Mouse (Mus musculus): ENCODE results near the gene Fgl2. TPM values are rescaled to one million over a fixed set of nuclear protein-coding genes. Genes with fewer than 3 reads are reported as not detected.

Gene Fgl2
- polyA plus RNA-seq, 1 experiment = 11.7 TPM

- DNase-seq (ENCODE audit: low read depth, low spot score) = no peak
- 51% methylated on average over 14 of the region's 14 CpGs for WGBS
Observed at GRCm38 (mm10) chr5:21383392-21384251, 11.2 kb downstream of the Fgl2 start.

DNA sequence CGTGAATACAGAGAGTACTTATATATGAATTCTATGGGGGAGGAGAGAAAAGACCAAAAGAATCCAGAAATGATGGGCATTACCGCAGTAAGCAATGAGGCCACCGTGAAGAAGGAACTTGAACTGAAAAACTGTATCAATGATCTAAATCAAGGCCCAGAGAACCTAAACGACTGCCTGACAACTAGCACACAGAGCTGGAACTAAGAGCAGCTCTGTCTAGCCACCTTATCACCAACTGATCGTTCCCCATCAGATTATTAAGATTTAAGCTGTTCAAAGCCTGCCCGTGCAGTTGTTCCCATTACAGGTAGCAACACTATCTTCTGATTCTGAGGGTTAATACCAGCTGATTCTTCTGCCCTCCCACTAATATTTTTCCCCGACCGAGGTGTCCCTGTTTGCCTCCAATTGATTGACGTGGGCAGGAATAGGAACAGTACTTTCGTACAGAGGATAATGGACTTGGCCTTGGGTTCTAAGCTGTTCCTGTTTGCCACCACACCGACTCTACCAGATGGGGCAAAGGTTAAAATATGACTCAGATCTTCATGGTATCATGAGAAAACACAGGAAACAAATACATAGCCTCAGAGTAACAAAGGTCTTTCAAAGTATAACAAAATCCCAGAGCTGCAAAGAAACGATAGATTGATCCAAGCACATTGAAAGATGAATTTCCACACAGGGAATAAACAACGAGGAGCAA, 12.0 kb downstream of the Fgl2 start:
- WGBS = 57% methylated on average over 13 of the region's 13 CpGs
- DNase-seq (ENCODE audit: low read depth, low spot score) = no peak

DNA sequence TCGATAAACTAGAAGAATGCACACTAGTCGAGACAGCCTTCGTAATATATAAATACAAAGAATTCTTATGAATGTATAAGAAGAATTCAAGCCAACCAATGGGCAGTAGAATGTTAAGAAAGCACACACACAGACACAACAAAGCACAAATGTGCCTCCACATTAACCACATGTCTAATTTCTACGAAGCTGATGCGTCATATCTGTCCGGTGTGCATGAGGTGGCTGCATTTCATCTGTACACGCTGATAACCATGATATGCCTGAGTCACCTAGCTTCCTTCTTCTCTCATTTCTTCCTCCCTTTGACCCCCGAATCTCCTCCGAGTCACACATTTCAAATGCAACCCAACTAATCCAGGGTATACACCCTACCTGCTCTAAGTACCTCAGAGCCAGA, 12.5 kb downstream of the Fgl2 start:
- 88% methylated on average over 9 of the region's 9 CpGs for WGBS
- no peak for DNase-seq (ENCODE audit: low read depth, low spot score)

DNA sequence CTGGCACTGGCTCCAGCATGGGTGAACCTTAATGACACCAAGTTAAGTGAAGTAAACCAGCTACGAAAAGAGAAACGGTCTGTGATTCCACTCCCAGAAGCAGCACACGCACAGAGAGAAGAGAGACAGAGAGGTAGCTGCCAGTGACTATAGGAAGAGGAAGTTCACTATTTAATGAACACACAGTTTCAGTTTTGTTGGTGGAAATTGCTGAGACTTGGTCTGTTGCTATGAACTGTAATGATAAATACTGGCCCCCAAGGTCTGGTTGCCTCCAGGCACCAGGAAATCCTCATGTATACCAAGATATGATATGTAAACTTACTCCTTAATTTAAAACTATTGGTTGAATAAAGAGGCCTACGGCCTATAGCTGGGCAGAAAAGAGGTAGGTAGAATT, 14.0 kb downstream of the Fgl2 start:
- no peak for DNase-seq (ENCODE audit: low read depth, low spot score)
- WGBS = 72% methylated on average over 4 of the region's 4 CpGs

DNA sequence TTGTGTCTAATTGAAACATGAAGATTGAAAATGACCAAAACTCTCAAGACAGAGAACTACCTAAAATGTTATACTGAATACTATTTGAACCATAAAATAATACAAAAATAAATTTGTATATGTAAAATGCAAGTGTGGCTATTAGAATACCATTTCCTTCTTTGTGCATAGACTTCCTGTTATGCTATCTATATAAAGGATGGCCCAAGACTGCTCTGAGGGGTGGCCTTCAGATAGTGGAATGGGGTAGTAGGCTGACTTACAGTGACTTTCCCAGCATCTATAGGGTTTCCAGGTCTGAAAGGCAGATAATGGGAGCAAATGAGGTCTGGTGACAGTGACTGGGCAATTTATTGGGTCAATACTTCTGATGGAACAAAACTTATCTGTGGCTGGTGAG, 14.9 kb downstream of the Fgl2 start:
- DNase-seq (ENCODE audit: low read depth, low spot score) = no peak

DNA sequence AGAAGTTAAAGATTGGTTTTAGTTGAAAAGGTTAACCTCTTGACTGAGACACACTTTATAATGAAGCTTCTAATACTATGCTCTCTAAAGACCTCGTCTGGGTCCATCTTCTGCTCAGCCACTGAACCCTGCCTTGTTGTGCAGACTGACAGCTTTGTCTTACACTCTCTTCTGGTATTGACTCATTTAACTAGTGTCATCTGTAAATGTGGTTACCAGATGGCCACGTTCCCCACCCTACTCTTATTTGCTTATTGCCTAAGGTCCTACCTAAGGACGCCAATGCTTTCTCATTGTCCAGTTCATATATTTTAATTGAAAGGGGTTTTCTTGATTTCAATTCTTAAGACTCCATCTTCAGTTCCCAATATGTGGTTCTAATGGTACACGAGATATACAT, 16.4 kb downstream of the Fgl2 start:
- 72% methylated on average over 4 of the region's 4 CpGs for WGBS
- no peak for DNase-seq (ENCODE audit: low read depth, low spot score)

GRCm38 (mm10) chr5:21391616-21392384, 19.4 kb downstream of the Fgl2 start:
- 18% methylated on average over 13 of the region's 13 CpGs for WGBS
- peak; percentile 87 for DNase-seq (ENCODE audit: low read depth, low spot score)

DNA sequence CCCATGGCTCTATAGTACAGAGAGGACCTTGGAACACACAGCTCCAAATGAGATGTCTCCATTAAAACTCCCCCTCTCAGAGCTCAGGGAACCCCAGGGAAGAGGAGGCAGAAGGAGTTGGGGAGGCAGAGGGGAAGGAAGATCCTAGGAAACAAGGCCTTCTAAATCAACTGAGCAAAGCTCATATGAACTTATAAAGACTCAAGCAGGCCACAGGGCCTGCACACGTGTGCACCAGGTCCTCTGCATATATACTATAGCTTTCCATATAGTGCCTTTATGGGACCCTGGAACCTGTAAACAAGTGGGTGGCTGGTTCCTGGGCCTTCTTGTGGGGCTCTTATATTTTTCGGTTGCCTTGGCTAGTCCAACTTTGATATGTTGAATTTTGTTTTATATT, 22.1 kb downstream of the Fgl2 start:
- no peak for DNase-seq (ENCODE audit: low read depth, low spot score)

DNA sequence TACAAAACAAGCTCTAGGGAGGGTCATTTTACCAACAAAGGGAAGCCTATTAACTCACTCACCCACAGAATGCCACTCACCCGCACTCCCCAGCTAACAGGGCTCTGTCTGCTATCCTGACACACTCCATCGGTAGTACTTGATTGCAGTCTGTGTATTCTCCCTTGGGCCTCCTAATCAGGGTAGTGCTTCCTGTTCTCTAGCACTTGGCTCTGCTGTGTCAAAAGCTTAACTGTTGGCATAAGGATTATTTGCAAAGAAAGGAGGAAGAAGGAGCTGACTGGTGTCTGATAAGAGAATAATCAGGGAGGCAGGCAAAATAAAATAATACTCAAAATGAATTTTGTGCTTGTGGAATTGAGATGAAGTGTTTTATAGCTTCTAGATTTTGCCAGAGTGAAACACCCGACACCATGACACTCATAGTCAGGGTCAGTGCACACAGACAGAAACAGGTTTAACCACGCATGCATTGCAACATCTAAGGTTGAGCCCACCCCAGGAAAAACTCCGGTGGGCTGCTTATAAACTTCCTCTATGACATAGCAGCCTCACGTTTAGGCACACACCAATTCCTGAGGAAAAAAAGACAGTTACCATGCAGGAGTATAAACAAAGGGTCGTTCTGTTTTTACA, 22.9 kb downstream of the Fgl2 start:
- DNase-seq (ENCODE audit: low read depth, low spot score) = no peak
- 24% methylated on average over 7 of the region's 7 CpGs for WGBS

More for the DNA sequence above, 22.1 kb downstream of the Fgl2 start:
- 81% methylated on average over 2 of the region's 2 CpGs for WGBS

GRCm38 (mm10) chr5:21411261-21411666, 38.8 kb downstream of the Fgl2 start:
- DNase-seq (ENCODE audit: low read depth, low spot score) = no peak
- 76% methylated on average over 5 of the region's 5 CpGs for WGBS

DNA sequence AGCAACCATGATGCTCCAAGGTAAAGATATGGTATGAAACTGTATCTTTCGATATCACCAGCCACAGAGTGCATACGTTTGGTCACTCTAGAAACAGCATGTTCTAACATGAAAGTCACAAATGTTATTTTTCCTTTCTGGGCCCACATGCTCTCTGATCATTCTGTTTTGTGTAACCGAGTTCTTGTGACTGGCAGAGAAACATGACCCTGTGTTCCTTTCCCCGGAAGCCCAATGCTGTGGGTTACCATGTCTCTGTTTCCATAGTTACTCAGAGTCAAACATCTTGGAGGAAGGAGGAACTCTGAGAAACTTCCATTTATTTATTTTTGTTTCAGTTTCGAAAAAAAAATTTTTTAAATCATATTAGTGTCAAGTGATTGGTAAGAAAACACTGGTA, 39.6 kb downstream of the Fgl2 start:
- no peak for DNase-seq (ENCODE audit: low read depth, low spot score)
- WGBS = 74% methylated on average over 5 of the region's 5 CpGs

DNA sequence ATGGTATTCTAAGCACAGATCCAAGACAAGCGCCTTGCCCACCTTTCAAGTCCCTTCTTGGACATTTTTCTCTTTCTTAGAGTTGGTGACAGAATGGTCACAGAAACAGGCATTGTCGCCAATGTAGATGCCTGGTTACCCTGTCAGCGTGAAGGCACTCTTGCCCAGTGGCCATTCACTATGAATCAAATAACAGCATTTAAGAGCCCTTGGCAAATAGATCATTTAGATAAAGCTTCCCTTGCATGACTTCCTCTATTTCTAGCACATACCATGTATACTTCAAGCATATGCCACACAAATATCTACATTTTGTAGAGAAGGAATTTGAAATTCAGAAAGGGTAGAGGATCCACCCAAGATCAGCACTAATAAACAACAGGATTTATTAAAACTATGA, 40.9 kb downstream of the Fgl2 start:
- 74% methylated on average over 3 of the region's 3 CpGs for WGBS
- no peak for DNase-seq (ENCODE audit: low read depth, low spot score)

GRCm38 (mm10) chr5:21414116-21414820, 41.8 kb downstream of the Fgl2 start:
- no peak for DNase-seq (ENCODE audit: low read depth, low spot score)

GRCm38 (mm10) chr5:21418613-21419012, 46.2 kb downstream of the Fgl2 start:
- 49% methylated on average over 4 of the region's 4 CpGs for whole genome bisulfite sequencing
- DNase-seq (ENCODE audit: low read depth, low spot score) = no peak

More at GRCm38 (mm10) chr5:21414116-21414820, 41.8 kb downstream of the Fgl2 start:
- WGBS = 72% methylated on average over 1 of the region's 1 CpGs

DNA sequence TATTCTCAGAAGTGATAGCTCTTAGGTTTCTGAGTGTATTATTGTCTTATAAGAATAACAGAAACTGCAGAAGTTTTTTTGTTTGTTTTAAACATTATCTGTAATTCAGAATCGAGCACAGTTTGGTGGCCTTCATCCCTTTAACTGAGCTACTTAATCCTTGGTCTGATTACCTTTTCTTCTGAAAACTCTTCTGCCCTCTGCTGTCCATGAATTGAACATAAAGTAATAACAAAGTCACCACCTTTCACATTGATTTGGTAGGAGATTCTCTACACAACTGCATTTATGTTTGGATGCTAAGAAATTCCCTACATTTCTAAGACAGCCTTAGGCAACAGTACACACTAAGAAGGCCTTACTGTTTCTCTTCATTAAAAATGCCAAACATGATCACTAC, 48.2 kb downstream of the Fgl2 start:
- no peak for DNase-seq (ENCODE audit: low read depth, low spot score)
- WGBS = 3% methylated on average over 1 of the region's 1 CpGs

DNA sequence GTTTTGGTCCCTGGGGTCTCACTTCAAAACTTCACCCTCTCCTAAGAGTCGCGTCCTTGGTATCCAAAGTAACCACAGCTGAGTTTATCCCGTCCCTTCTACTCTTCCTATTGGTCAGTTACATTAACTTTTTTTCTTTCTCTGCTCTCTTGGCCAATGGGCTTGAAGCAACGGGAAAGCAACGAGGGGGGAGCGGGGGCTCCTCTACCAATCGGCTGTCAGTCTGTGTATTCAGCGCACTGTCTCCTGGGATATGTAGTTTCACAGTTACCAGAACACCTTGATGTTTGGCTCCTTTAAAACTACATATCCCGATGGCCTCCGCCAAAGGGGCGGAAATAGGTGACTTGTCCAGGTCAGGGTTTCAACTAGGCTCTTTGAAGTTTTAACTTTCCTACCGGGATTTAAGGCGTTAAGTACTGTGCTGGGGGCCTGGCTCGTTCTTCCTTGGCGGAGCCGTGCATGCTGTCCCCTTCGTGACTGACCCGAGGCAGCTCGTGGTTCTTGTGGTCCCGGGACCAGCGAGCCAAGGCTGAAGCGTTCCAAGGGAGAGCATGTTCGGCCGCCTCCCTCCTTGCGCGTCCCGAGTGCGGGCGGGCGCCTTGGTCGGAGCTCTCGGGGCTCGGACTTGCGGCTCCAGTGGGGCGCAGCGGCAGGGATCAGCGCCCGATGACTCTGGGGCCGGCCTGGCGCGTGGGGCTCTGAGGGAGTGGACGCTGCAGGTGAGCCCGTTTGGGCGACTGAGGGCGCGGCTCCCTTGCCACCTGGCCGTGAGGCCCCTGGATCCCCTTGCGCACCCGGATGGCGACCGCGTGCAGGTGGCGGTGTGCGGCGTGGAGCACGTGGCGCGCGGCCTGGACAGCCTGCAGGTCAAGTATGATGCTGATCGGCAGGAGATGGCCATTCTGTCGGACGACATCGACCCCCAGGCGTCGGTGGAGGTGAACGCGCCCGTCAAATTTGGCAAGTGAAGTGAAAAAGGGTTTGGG, 52.5 kb downstream of the Fgl2 start, which contains the start of the genes Ccdc146 and Fam185a:
Gene Ccdc146 (minus strand): TSS at position 64 of the 989 bp plus-strand sequence.
Gene Fam185a (plus strand): TSS at position 345 of the 989 bp plus-strand sequence.
- WGBS = under 1% methylated on average over 68 of the region's 68 CpGs
- DNase-seq (ENCODE audit: low read depth, low spot score) = peak; percentile 97

GRCm38 (mm10) chr5:21426666-21427065, 54.2 kb downstream of the Fgl2 start:
- 89% methylated on average over 6 of the region's 6 CpGs for WGBS
- DNase-seq (ENCODE audit: low read depth, low spot score) = no peak
